ENCODE assay signal across 16 mouse cellular contexts in the genomic region with DNA sequence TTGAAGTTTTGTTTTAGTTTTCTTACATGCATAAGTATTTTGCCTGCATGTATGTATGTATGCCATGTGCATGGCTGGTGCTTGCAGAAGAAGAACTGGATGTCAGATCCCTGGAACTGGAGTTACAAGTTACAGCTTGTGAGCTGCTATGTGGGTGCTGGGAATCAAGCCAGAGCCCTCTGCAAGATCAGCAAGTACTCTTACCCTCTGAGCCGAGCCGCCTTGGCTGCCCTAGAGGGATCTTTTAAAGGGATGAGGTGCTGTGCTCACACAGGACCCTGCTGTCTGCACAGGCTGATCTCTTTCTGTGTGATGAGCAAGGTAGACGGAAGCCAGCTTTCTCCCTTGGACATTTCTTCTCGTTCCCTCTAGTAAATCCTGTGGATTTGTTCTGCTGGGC.
"Had no signal": no experiment of that assay in that cellular context is flagged by ENCODE, and none has a peak within 500 bp of the region (broad histone marks: within the 10 kb centered on the region; RNA-seq: fewer than 3 reads in every experiment).

No protein-coding gene starts in this region.

- H3K9me3 ChIP-seq: neural tube, embryonic 13.5 days; neural tube, embryonic 15.5 days; stomach, embryonic 15.5 days had no signal

- H3K9ac ChIP-seq: neural tube, embryonic 13.5 days; neural tube, embryonic 15.5 days; stomach, embryonic 15.5 days had no signal

- H3K27ac ChIP-seq: neural tube, embryonic 13.5 days; neural tube, embryonic 15.5 days; stomach, embryonic 15.5 days; stomach, postnatal 0 days had no signal

- H3K27me3 ChIP-seq: neural tube, embryonic 13.5 days; neural tube, embryonic 15.5 days; stomach, embryonic 15.5 days had no signal

- DNase-seq: retina, postnatal 1 day; right cerebral cortex, adult 18-20 months; right cerebral cortex, postnatal 14 days; right cerebral cortex, postnatal 25 days; right cerebral cortex, postnatal 4 days; spleen, adult 18-20 months; thymus, adult 18-20 months; thymus, adult 2 months; thymus, postnatal 14 days; thymus, postnatal 25 days; thymus, postnatal 36 days; thymus, postnatal 4 days had no signal

- H3K4me3 ChIP-seq: neural tube, embryonic 13.5 days; neural tube, embryonic 15.5 days; stomach, embryonic 15.5 days had no signal

- H3K36me3 ChIP-seq: stomach, embryonic 15.5 days had no signal

- H3K4me2 ChIP-seq: neural tube, embryonic 13.5 days; neural tube, embryonic 15.5 days; stomach, embryonic 15.5 days had no signal

- H3K4me1 ChIP-seq: neural tube, embryonic 13.5 days; neural tube, embryonic 15.5 days; stomach, embryonic 15.5 days had no signal
